Mouse (Mus musculus): ENCODE measurements around the gene Gm2244. TPM values are rescaled to one million over a fixed set of nuclear protein-coding genes. Genes with fewer than 3 reads are reported as not detected.

Gm2244 gene
- not detected for total RNA-seq (2023)

GRCm38 (mm10) chr14:19549863-19550262 is at the start of gene Gm2244:
Gm2244 (minus strand) TSS chr14:19549963.

GRCm38 (mm10) chr14:19584804-19585667 is 35.3 kb upstream of the Gm2244 start, which contains the start of gene Gm2237:
Gm2237 (minus strand) TSS chr14:19585135.

Other genes starting within 250 kb of the Gm2244 start
- gene Gm21738, start 131.0 kb downstream of the Gm2244 start, total RNA-seq (2023): 1 to 10 TPM in 1 of 2 experiments, not detected in 1; 3.4 TPM
- gene Gm2237, start 35.2 kb upstream of the Gm2244 start, total RNA-seq (2023): not detected
- not detected for gene Gm5458, start 52.6 kb upstream of the Gm2244 start, total RNA-seq (2023)
- under 1 TPM; 0.22 to 0.46 TPM for gene Nid2, start 201.3 kb upstream of the Gm2244 start, total RNA-seq (2023)

Measured in neutrophil, adult 59 days (primary cell).